Mouse (Mus musculus) G1E (cell line): ENCODE results near the gene Cfl2.

Experiments used
- CTCF ChIP-seq: IDR thresholded peaks from 2 replicates; pipeline ENCODE4 v1.5.1; 2012; ENCODE audit warnings: low read depth, low read length, inconsistent platforms, mixed read lengths
- GATA1 ChIP-seq: IDR thresholded peaks from 2 replicates; pipeline ENCODE4 v1.6.1; 2012; ENCODE audit warnings: borderline replicate concordance, low read length, inconsistent platforms, mixed read lengths
- POLR2AphosphoS5 ChIP-seq: IDR thresholded peaks from 2 replicates; pipeline ENCODE4 v1.6.1; 2012; ENCODE audit warnings: low read depth, low read length, inconsistent platforms; ENCODE audit not compliant: insufficient replicate concordance
- TAL1 ChIP-seq: conservative IDR thresholded peaks from 2 replicates; pipeline ENCODE4 v1.6.1; 2012; ENCODE audit warnings: low read depth, low read length, inconsistent platforms, mixed read lengths

DNA sequence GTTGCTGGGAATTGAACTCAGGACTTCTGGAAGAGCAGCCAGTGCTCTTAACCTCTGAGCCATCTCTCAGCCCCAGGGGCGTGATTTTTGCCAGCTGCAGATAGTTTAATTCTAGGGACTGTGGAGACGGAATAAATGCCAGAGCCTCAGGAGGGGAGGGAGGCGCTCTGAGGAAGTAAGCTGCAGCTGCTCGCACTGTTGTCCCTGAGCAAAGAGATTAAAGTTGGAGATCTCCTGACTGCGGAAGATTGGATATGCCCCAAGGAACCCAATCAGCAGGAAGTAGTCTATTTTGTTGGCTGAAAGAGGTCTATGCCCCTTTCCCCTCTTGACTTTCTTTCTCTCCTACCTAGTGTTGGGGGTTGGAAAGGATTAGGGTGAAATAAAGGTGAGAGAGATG, 14.2 kb upstream of the Cfl2 start:
- TF ChIP-seq CTCF = no peak
- no peak for TF ChIP-seq TAL1
- TF ChIP-seq POLR2AphosphoS5 = no peak
- no peak for TF ChIP-seq GATA1
